Mouse (Mus musculus): Measurements from ENCODE around the gene Vstm4.

- no peak for TF ChIP-seq CTCF (IDR thresholded peaks at IDR 0.05; ENCODE audit: low read depth)
- no peak for TF ChIP-seq EP300 (optimal IDR thresholded peaks at IDR 0.05)
These were observed 37.8 kb downstream of the Vstm4 start for GRCm38 (mm10) chr14:32894341-32894853.

All from stomach, postnatal 0 days (tissue).